ENCODE assay signal across 9 mouse cellular contexts in genomic region chr11:94328644-94329025, GRCm38 (mm10). TPM values are rescaled to one million over a fixed set of nuclear protein-coding genes. Genes with fewer than 3 reads are reported as not detected.
DNase-seq lines count a peak whose midpoint lies in the region; ATAC-seq and TF ChIP-seq lines count a peak whose summit lies in the region.
"Had no signal": no experiment of that assay in that cellular context is flagged by ENCODE, and none has a peak within 500 bp of the region (broad histone marks: within the 10 kb centered on the region; RNA-seq: fewer than 3 reads in every experiment).

No protein-coding gene starts in this region.

- no peaks in the 10 kb centered on the region for H3K27me3 ChIP-seq in liver, adult 2 months (ENCODE audit: control insufficient read depth, insufficient read depth, low read length)
- H3K27me3 ChIP-seq in hindbrain, embryonic 11.5 days (ENCODE audit: control insufficient read depth, insufficient read depth, low read length), result no peaks in the 10 kb centered on the region
- H3K27me3 ChIP-seq in midbrain, embryonic 11.5 days (ENCODE audit: control insufficient read depth, insufficient read depth, low read length), result no peaks in the 10 kb centered on the region

- H3K4me1 ChIP-seq in liver, adult 2 months (ENCODE audit: control insufficient read depth, insufficient read depth, low read length), result peaks cover 17% of the 10 kb centered on the region
- H3K4me1 ChIP-seq in brown adipose tissue, adult 24 weeks (ENCODE audit: control insufficient read depth, insufficient read depth, insufficient read length, low read length), result peaks cover 8% of the 10 kb centered on the region
- no peaks in the 10 kb centered on the region; the same call in 1 of the 2 replicates for H3K4me1 ChIP-seq in hindbrain, embryonic 11.5 days (replicated peaks; ENCODE audit: control insufficient read depth, insufficient read depth, low read length)
- peaks cover 19% of the 10 kb centered on the region for H3K4me1 ChIP-seq in midbrain, embryonic 11.5 days (ENCODE audit: control insufficient read depth, insufficient read depth, low read length)

- peak overlapping the region; percentile 77 for H3K9ac ChIP-seq in liver, adult 2 months (ENCODE audit: low read depth, low read length)
- H3K9ac ChIP-seq in hindbrain, embryonic 11.5 days (ENCODE audit: low read depth, low read length), result peak overlapping the region; percentile 92
- peak overlapping the region; percentile 95 for H3K9ac ChIP-seq in midbrain, embryonic 11.5 days (ENCODE audit: low read length)

- H3K4me3 ChIP-seq in liver, adult 2 months (ENCODE audit: insufficient read depth, low read depth, low read length), result peak overlapping the region; percentile 78
- peak overlapping the region; percentile 76 for H3K4me3 ChIP-seq in brown adipose tissue, adult 24 weeks (ENCODE audit: insufficient read depth, low read depth, low read length)
- H3K4me3 ChIP-seq in hindbrain, embryonic 11.5 days (ENCODE audit: low read depth, low read length), result peak overlapping the region; percentile 65
- peak overlapping the region; percentile 73 for H3K4me3 ChIP-seq in midbrain, embryonic 11.5 days (ENCODE audit: low read depth, low read length)

- no peaks in the 10 kb centered on the region for H3K36me3 ChIP-seq in liver, adult 2 months (ENCODE audit: control insufficient read depth, insufficient read depth, low read length)
- no peaks in the 10 kb centered on the region for H3K36me3 ChIP-seq in hindbrain, embryonic 11.5 days (ENCODE audit: control insufficient read depth, insufficient read depth, low read length)
- no peaks in the 10 kb centered on the region for H3K36me3 ChIP-seq in midbrain, embryonic 11.5 days (ENCODE audit: control insufficient read depth, insufficient read depth, low read length)

- no peak for TF ChIP-seq POLR2A in liver, adult 2 months (IDR thresholded peaks at IDR 0.05; ENCODE audit: extremely low read depth, insufficient read depth, low read length)

- DNase-seq in liver, adult 2 months (ENCODE audit: extremely low read depth, low read depth, low spot score), result no peak
- DNase-seq in liver, result no peak
- DNase-seq in hindbrain, embryonic 11.5 days (ENCODE audit: low spot score), result no peak
- DNase-seq in midbrain, embryonic 11.5 days (ENCODE audit: low spot score, missing footprints), result peak; percentile 92
- DNase-seq in adrenal gland, postnatal 14 days, result no peak
- no peak for DNase-seq in right cerebral cortex, postnatal 4 days
- DNase-seq in ovary, adult 18-20 months (ENCODE audit: low spot score), result no peak

- no peaks in the 10 kb centered on the region for H3K9me3 ChIP-seq in hindbrain, embryonic 11.5 days (ENCODE audit: control insufficient read depth, low read length)
- no peaks in the 10 kb centered on the region for H3K9me3 ChIP-seq in midbrain, embryonic 11.5 days (ENCODE audit: control insufficient read depth, low read length)

- 2% methylated on average over 10 of the region's 10 CpGs for WGBS in liver, adult 2 months
- WGBS in hindbrain, embryonic 11.5 days, result 2% methylated on average over 10 of the region's 10 CpGs
- 4% methylated on average over 10 of the region's 10 CpGs for WGBS in midbrain, embryonic 11.5 days

- H3K79me2 ChIP-seq in liver, adult 2 months (ENCODE audit: control insufficient read depth, insufficient read depth, low read length), result peaks cover 9% of the 10 kb centered on the region; the same call in 1 of the 2 replicates

- H3K27ac ChIP-seq in liver, adult 2 months (replicated peaks; ENCODE audit: insufficient read depth, low read depth, low read length), result peak overlapping the region; percentile 94
- peak overlapping the region; percentile 41; the same call in 1 of the 2 replicates for H3K27ac ChIP-seq in brown adipose tissue, adult 24 weeks (replicated peaks; ENCODE audit: low read depth, low read length)
- peak overlapping the region; percentile 97 for H3K27ac ChIP-seq in hindbrain, embryonic 11.5 days (ENCODE audit: low read depth, low read length)
- H3K27ac ChIP-seq in midbrain, embryonic 11.5 days (ENCODE audit: low read depth, low read length), result peak overlapping the region; percentile 97

- H3K4me2 ChIP-seq in hindbrain, embryonic 11.5 days (replicated peaks; ENCODE audit: low read depth, low read length), result peak overlapping the region; percentile 63
- H3K4me2 ChIP-seq in midbrain, embryonic 11.5 days, result peak overlapping the region; percentile 65

- no peak for ATAC-seq in hindbrain, embryonic 11.5 days (ENCODE audit: low FRiP score)
- ATAC-seq in midbrain, embryonic 11.5 days (ENCODE audit: low FRiP score), result no peak

- TF ChIP-seq CTCF in liver, adult 2 months (IDR thresholded peaks at IDR 0.05; ENCODE audit: low read depth, low read length), result no peak

RNA-seq across cellular contexts. Expression of gene Ankrd40, which starts 0.8 kb away (rescaled TPM):
- total RNA-seq in liver, adult 2 months (2014; rRNA removed), result 28.0 and 30.0 TPM in 2 replicates
- polyA plus RNA-seq in liver, adult 2 months (2012; rRNA removed), result 47.6 and 56.5 TPM in 2 replicates
- polyA plus RNA-seq in brown adipose tissue, adult 24 weeks (2012; ENCODE audit: insufficient read depth, insufficient read length, missing spikeins), result 160 and 214 TPM in 2 replicates
- polyA plus RNA-seq in hindbrain, embryonic 11.5 days (2014; fragmentation: Nextera tagmentation; extraction: Ambion mirVana), result 16.3 and 21.7 TPM in 2 replicates
- polyA plus RNA-seq in midbrain, embryonic 11.5 days (2014; fragmentation: Nextera tagmentation; extraction: Ambion mirVana), result 21.5 and 27.4 TPM in 2 replicates
- total RNA-seq in adrenal gland, postnatal 14 days (2021), result 131 and 136 TPM in 2 replicates

RNA-seq across cellular contexts. Expression of gene Luc7l3, which starts 6.8 kb away (rescaled TPM):
- 17.9 and 20.1 TPM in 2 replicates for total RNA-seq in liver, adult 2 months (2014; rRNA removed)
- 2.5 and 4.6 TPM in 2 replicates for polyA plus RNA-seq in liver, adult 2 months (2012; rRNA removed)
- 26.6 and 58.1 TPM in 2 replicates for polyA plus RNA-seq in brown adipose tissue, adult 24 weeks (2012; ENCODE audit: insufficient read depth, insufficient read length, missing spikeins)
- 118 and 125 TPM in 2 replicates for polyA plus RNA-seq in hindbrain, embryonic 11.5 days (2014; fragmentation: Nextera tagmentation; extraction: Ambion mirVana)
- polyA plus RNA-seq in midbrain, embryonic 11.5 days (2014; fragmentation: Nextera tagmentation; extraction: Ambion mirVana), result 113 and 130 TPM in 2 replicates
- total RNA-seq in adrenal gland, postnatal 14 days (2021), result 74.5 and 94.6 TPM in 2 replicates

RNA-seq across cellular contexts. Expression of gene Gm21885, which starts 47.0 kb away (rescaled TPM):
- total RNA-seq in liver, adult 2 months (2014; rRNA removed), result 0.67 TPM in 1 of 2 replicates, not detected in the other
- polyA plus RNA-seq in liver, adult 2 months (2012; rRNA removed), result 0.16 and 0.49 TPM in 2 replicates
- not detected in 2 replicates for polyA plus RNA-seq in brown adipose tissue, adult 24 weeks (2012; ENCODE audit: insufficient read depth, insufficient read length, missing spikeins)
- polyA plus RNA-seq in hindbrain, embryonic 11.5 days (2014; fragmentation: Nextera tagmentation; extraction: Ambion mirVana), result 0.68 TPM in 1 of 2 replicates, not detected in the other
- 0.34 and 0.43 TPM in 2 replicates for polyA plus RNA-seq in midbrain, embryonic 11.5 days (2014; fragmentation: Nextera tagmentation; extraction: Ambion mirVana)
- not detected in 2 replicates for total RNA-seq in adrenal gland, postnatal 14 days (2021)
- total RNA-seq: common myeloid progenitor, adult 5-6 weeks had no signal

Comparison
In these comparisons a context has a peak if more than half of its experiments do, and no peak if none do; other contexts are left out.
1. H3K27ac ChIP-seq: peak in every context shown above with its lines; median percentile 97 in hindbrain, embryonic 11.5 days; 97 in midbrain, embryonic 11.5 days; 94 in liver, adult 2 months; 41 in brown adipose tissue, adult 24 weeks.